Comparison of ENCODE assay signal across 8 mouse cellular contexts in the genomic region with DNA sequence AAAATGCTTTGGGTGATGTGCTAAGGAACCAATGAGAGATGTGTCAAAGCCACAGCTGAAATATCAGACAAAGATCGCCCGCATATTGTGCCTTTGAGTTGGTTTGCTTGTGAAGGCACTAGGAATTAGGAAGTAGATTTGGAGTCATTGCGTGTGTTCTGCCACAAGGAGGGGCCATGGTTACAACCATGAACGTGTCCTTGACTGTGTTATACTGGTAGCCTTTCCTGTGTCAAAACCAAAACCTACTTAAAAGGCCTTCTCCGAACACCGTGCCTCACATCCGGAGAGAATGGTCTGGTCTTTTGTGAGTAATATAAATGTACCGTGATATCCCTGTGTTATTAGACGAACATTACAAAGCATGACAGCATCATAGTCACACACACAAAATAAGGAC.
DNase-seq lines count a peak whose midpoint lies in the region; ATAC-seq and TF ChIP-seq lines count a peak whose summit lies in the region.

No protein-coding gene starts in this region.

- WGBS in liver, postnatal 0 days (ENCODE audit: insufficient replicate concordance) = 56% methylated on average over 9 of the region's 9 CpGs
- 54% methylated on average over 9 of the region's 9 CpGs for WGBS in liver, embryonic 12.5 days (ENCODE audit: insufficient replicate concordance)
- WGBS in cerebellum, adult 2 months = 15% methylated on average over 9 of the region's 9 CpGs
- 10% methylated on average over 9 of the region's 9 CpGs for WGBS in forebrain, postnatal 0 days
- 36% methylated on average over 9 of the region's 9 CpGs for WGBS in stomach, postnatal 0 days

- no peaks in the 10 kb centered on the region for H3K27me3 ChIP-seq in liver, postnatal 0 days (ENCODE audit: insufficient read depth, low read length)
- no peaks in the 10 kb centered on the region for H3K27me3 ChIP-seq in liver, embryonic 12.5 days (replicated peaks)
- no peaks in the 10 kb centered on the region for H3K27me3 ChIP-seq in cerebellum, adult 2 months (ENCODE audit: control insufficient read depth, insufficient read depth, low read length)
- H3K27me3 ChIP-seq in forebrain, postnatal 0 days (ENCODE audit: insufficient read depth, low read length) = no peaks in the 10 kb centered on the region; the same call in 1 of the 2 replicates
- H3K27me3 ChIP-seq in stomach, postnatal 0 days (ENCODE audit: control insufficient read depth, insufficient read depth, low read length) = no peaks in the 10 kb centered on the region

- no peaks in the 10 kb centered on the region for H3K36me3 ChIP-seq in liver, postnatal 0 days (replicated peaks; ENCODE audit: insufficient read depth, low read length)
- no peaks in the 10 kb centered on the region for H3K36me3 ChIP-seq in liver, embryonic 12.5 days
- H3K36me3 ChIP-seq in forebrain, postnatal 0 days (ENCODE audit: insufficient read depth) = no peaks in the 10 kb centered on the region
- no peaks in the 10 kb centered on the region for H3K36me3 ChIP-seq in stomach, postnatal 0 days (ENCODE audit: control insufficient read depth, insufficient read depth, low read length)

- no peak overlapping the region for H3K4me2 ChIP-seq in liver, postnatal 0 days (ENCODE audit: low read depth, low read length)
- H3K4me2 ChIP-seq in liver, embryonic 12.5 days = no peak overlapping the region
- H3K4me2 ChIP-seq in forebrain, postnatal 0 days (ENCODE audit: low read depth) = peak overlapping the region; percentile 27
- no peak overlapping the region for H3K4me2 ChIP-seq in stomach, postnatal 0 days (replicated peaks; ENCODE audit: low read depth)

- no peaks in the 10 kb centered on the region for H3K9me3 ChIP-seq in liver, postnatal 0 days (ENCODE audit: low read length)
- no peaks in the 10 kb centered on the region for H3K9me3 ChIP-seq in liver, embryonic 12.5 days (replicated peaks)
- H3K9me3 ChIP-seq in forebrain, postnatal 0 days (ENCODE audit: low read length) = no peaks in the 10 kb centered on the region
- no peaks in the 10 kb centered on the region for H3K9me3 ChIP-seq in stomach, postnatal 0 days (ENCODE audit: control insufficient read depth, low read length)

- no peak overlapping the region for H3K27ac ChIP-seq in liver, postnatal 0 days (ENCODE audit: low read depth)
- H3K27ac ChIP-seq in liver, embryonic 12.5 days = no peak overlapping the region
- H3K27ac ChIP-seq in cerebellum, adult 2 months (ENCODE audit: insufficient read depth, low read length) = no peak overlapping the region
- no peak overlapping the region for H3K27ac ChIP-seq in forebrain, postnatal 0 days (ENCODE audit: low read depth, low read length)
- no peak overlapping the region for H3K27ac ChIP-seq in stomach, postnatal 0 days (replicated peaks)

- DNase-seq in liver, postnatal 0 days = no peak
- peak; percentile 15 to 40 for DNase-seq in cerebellum, adult 2 months
- peak; percentile 86 for DNase-seq in forebrain, postnatal 0 days
- peak; percentile 45 to 65 for DNase-seq in kidney, postnatal 4 days
- DNase-seq in lung, postnatal 14 days = peak; percentile 4
- peak; percentile 45 for DNase-seq in stomach, postnatal 0 days (ENCODE audit: low spot score)

- TF ChIP-seq CTCF in liver, postnatal 0 days (IDR thresholded peaks at IDR 0.05; ENCODE audit: low read depth) = peak; percentile 49
- TF ChIP-seq CTCF in cerebellum, adult 2 months (IDR thresholded peaks at IDR 0.05; ENCODE audit: borderline replicate concordance, insufficient read depth, low read depth, low read length) = peak; percentile 69
- TF ChIP-seq CTCF in forebrain, postnatal 0 days (IDR thresholded peaks at IDR 0.05; ENCODE audit: low read depth) = peak; percentile 90
- TF ChIP-seq CTCF in stomach, postnatal 0 days (IDR thresholded peaks at IDR 0.05; ENCODE audit: low read depth) = peak; percentile 80

- H3K9ac ChIP-seq in liver, postnatal 0 days (replicated peaks) = no peak overlapping the region
- H3K9ac ChIP-seq in liver, embryonic 12.5 days = no peak overlapping the region
- no peak overlapping the region for H3K9ac ChIP-seq in forebrain, postnatal 0 days
- H3K9ac ChIP-seq in stomach, postnatal 0 days (ENCODE audit: low read length) = no peak overlapping the region

- no peak for TF ChIP-seq POLR2A in cerebellum, adult 2 months (IDR thresholded peaks at IDR 0.05; ENCODE audit: borderline replicate concordance, insufficient read depth, low read length)

- no peak for TF ChIP-seq EP300 in liver, postnatal 0 days (IDR thresholded peaks at IDR 0.05; ENCODE audit: low read depth)
- no peak for TF ChIP-seq EP300 in stomach, postnatal 0 days (optimal IDR thresholded peaks at IDR 0.05)

- H3K4me3 ChIP-seq in liver, postnatal 0 days (ENCODE audit: low read depth, low read length) = no peak overlapping the region
- H3K4me3 ChIP-seq in liver, embryonic 12.5 days = no peak overlapping the region
- H3K4me3 ChIP-seq in cerebellum, adult 2 months (replicated peaks; ENCODE audit: insufficient read depth, low read depth, low read length) = no peak overlapping the region
- H3K4me3 ChIP-seq in forebrain, postnatal 0 days (ENCODE audit: low read depth, low read length) = no peak overlapping the region
- no peak overlapping the region for H3K4me3 ChIP-seq in stomach, postnatal 0 days (ENCODE audit: low read depth, low read length)

- no peaks in the 10 kb centered on the region for H3K4me1 ChIP-seq in liver, postnatal 0 days (ENCODE audit: insufficient read depth)
- H3K4me1 ChIP-seq in liver, embryonic 12.5 days = no peaks in the 10 kb centered on the region
- no peaks in the 10 kb centered on the region; the same call in 1 of the 2 replicates for H3K4me1 ChIP-seq in cerebellum, adult 2 months (ENCODE audit: control insufficient read depth, insufficient read depth, low read length)
- H3K4me1 ChIP-seq in forebrain, postnatal 0 days (ENCODE audit: insufficient read depth) = peaks cover 8% of the 10 kb centered on the region; the same call in 1 of the 2 replicates
- H3K4me1 ChIP-seq in stomach, postnatal 0 days (replicated peaks; ENCODE audit: control insufficient read depth, insufficient read depth) = no peaks in the 10 kb centered on the region

- ATAC-seq in liver, postnatal 0 days = no peak
- no peak for ATAC-seq in liver, embryonic 12.5 days
- peak; percentile 83 for ATAC-seq in forebrain, postnatal 0 days
- ATAC-seq in stomach, postnatal 0 days (ENCODE audit: low FRiP score, low TSS enrichment) = no peak
- ATAC-seq in monocyte, adult 5-6 weeks (replicated peaks; ENCODE audit: insufficient number of reproducible peaks, low FRiP score, low TSS enrichment, poor library complexity, severe bottlenecking) = no peak
